Mouse (Mus musculus) thymus, adult 2 months (tissue): ENCODE results near the gene Mab21l3.

Experiments used
- CTCF ChIP-seq: fragments of 200-500 bp; IDR thresholded peaks from 2 replicates; pipeline ENCODE4 v1.5.1; 2012; ENCODE audit warnings: mild to moderate bottlenecking, control low read depth, low read length, moderate library complexity, borderline replicate concordance; ENCODE audit not compliant: control insufficient read depth, poor library complexity, insufficient read depth; ENCODE audit errors: extremely low read depth
- POLR2A ChIP-seq: fragments of 200-500 bp; IDR thresholded peaks from 2 replicates; pipeline ENCODE4 v1.6.1; 2012; ENCODE audit warnings: mild to moderate bottlenecking, low read length, control low read depth, moderate library complexity; ENCODE audit not compliant: control insufficient read depth, poor library complexity, insufficient read depth; ENCODE audit errors: extremely low read depth

GRCm38 (mm10) chr3:101871951-101872350 is 23.2 kb upstream of the Mab21l3 start:
- TF ChIP-seq CTCF (no peak), POLR2A (no peak)
